Mouse (Mus musculus) liver, adult 2 months (tissue): ENCODE data around the gene Esd. TPM values are rescaled to one million over a fixed set of nuclear protein-coding genes. Genes with fewer than 3 reads are reported as not detected.

Experiments
- DNase-seq: peaks from one replicate; pipeline ENCODE4 v3.0.0-alpha.2; 2011; ENCODE audit warnings: low read depth, low spot score; ENCODE audit errors: extremely low read depth
- H3K27ac ChIP-seq: fragments of 200-500 bp; replicated peaks from 2 replicates; pipeline ENCODE4 v1.5.1; 2012; ENCODE audit warnings: low read depth, mild to moderate bottlenecking, control low read depth, inconsistent platforms, low read length; ENCODE audit not compliant: insufficient read depth
- H3K27me3 ChIP-seq: fragments of 200-500 bp; 2 replicates; pipeline ENCODE4 v1.6.1; 2012; ENCODE audit warnings: mild to moderate bottlenecking, moderate library complexity, low read length, inconsistent platforms; ENCODE audit not compliant: control insufficient read depth, insufficient read depth
- H3K36me3 ChIP-seq: fragments of 200-500 bp; 2 replicates; pipeline ENCODE4 v1.6.1; 2012; ENCODE audit warnings: low read length, inconsistent platforms; ENCODE audit not compliant: control insufficient read depth, insufficient read depth
- H3K4me1 ChIP-seq: fragments of 200-500 bp; 2 replicates; pipeline ENCODE4 v1.6.1; 2011; ENCODE audit warnings: low read length; ENCODE audit not compliant: control insufficient read depth, insufficient read depth
- H3K4me3 ChIP-seq: fragments of 200-500 bp; 2 replicates; pipeline ENCODE4 v1.5.1; 2011; ENCODE audit warnings: low read depth, mild to moderate bottlenecking, control low read depth, low read length, moderate library complexity; ENCODE audit not compliant: insufficient read depth
- H3K79me2 ChIP-seq: fragments of 200-500 bp; 2 replicates; pipeline ENCODE4 v1.6.1; 2012; ENCODE audit warnings: inconsistent platforms, mild to moderate bottlenecking, low read length, moderate library complexity; ENCODE audit not compliant: control insufficient read depth, insufficient read depth
- H3K9ac ChIP-seq: fragments of 200-500 bp; 2 replicates; pipeline ENCODE4 v1.6.1; 2012; ENCODE audit warnings: low read depth, mild to moderate bottlenecking, control low read depth, inconsistent platforms, low read length
- CTCF ChIP-seq: fragments of 200-500 bp; IDR thresholded peaks from 2 replicates; pipeline ENCODE4 v1.5.1; 2011; ENCODE audit warnings: low read depth, low read length, control low read depth
- POLR2A ChIP-seq: fragments of 200-500 bp; IDR thresholded peaks from 2 replicates; pipeline ENCODE4 v1.6.1; 2011; ENCODE audit warnings: low read length, control low read depth; ENCODE audit not compliant: insufficient read depth; ENCODE audit errors: extremely low read depth
- WGBS: fragments of 180-500 bp; shearing (Covaris S2); methylation state at CpG from one replicate; pipeline ENCODE4 v1.1.7; 2018; 5-methylcytosine and 5-hydroxymethylcytosine counted together
- polyA plus RNA-seq: library from polyadenylated mRNA; depleted of rRNA; stranded (reverse); fragments of >200 nt; gene quantifications from 2 replicates; pipeline ENCODE4 v1.2.3, GENCODE M21; 2012
- total RNA-seq: library from RNA; depleted of rRNA; stranded (reverse); fragments of >200 nt; gene quantifications from 2 replicates; pipeline ENCODE4 v1.2.3, GENCODE M21; 2014

Esd gene
- total and polyA plus RNA-seq, 2 experiments: 119 to 327 TPM

GRCm38 (mm10) chr14:74787717-74788116, 55.6 kb downstream of the Esd start:
- Histone ChIP-seq H3K27me3 (no peaks in the 10 kb centered on the region), H3K79me2 (no peaks in the 10 kb centered on the region), H3K4me1 (no peaks in the 10 kb centered on the region), H3K27ac (no peak overlapping the region), H3K36me3 (peaks cover 29% of the 10 kb centered on the region), H3K4me3 (no peak overlapping the region), H3K9ac (no peak overlapping the region)
- no peak for DNase-seq
- TF ChIP-seq CTCF (no peak), POLR2A (no peak)
- WGBS: 97% methylated on average over 3 of the region's 3 CpGs

- no peak for DNase-seq
- no peak overlapping the region for H3K27ac ChIP-seq
- H3K9ac ChIP-seq: no peak overlapping the region
Measured at GRCm38 (mm10) chr14:74788766-74789165, 56.7 kb downstream of the Esd start.

GRCm38 (mm10) chr14:74790535-74790934, 58.4 kb downstream of the Esd start:
- TF ChIP-seq CTCF (no peak), POLR2A (no peak)
- WGBS: 85% methylated on average over 5 of the region's 5 CpGs
- H3K4me3 ChIP-seq: no peak overlapping the region
- H3K27ac ChIP-seq: no peak overlapping the region
- H3K79me2 ChIP-seq: no peaks in the 10 kb centered on the region
- no peak overlapping the region for H3K9ac ChIP-seq
- H3K4me1 ChIP-seq: no peaks in the 10 kb centered on the region; the same call in 1 of the 2 replicates
- DNase-seq: no peak
- peaks cover 16% of the 10 kb centered on the region for H3K36me3 ChIP-seq
- H3K27me3 ChIP-seq: no peaks in the 10 kb centered on the region

More at GRCm38 (mm10) chr14:74788766-74789165, 56.7 kb downstream of the Esd start:
- H3K79me2 ChIP-seq: no peaks in the 10 kb centered on the region
- H3K4me1 ChIP-seq: no peaks in the 10 kb centered on the region; the same call in 1 of the 2 replicates
- 74% methylated on average over 8 of the region's 8 CpGs for WGBS
- H3K4me3 ChIP-seq: no peak overlapping the region
- TF ChIP-seq POLR2A: no peak
- peak; percentile 28; the same call in 1 of the 2 replicates for TF ChIP-seq CTCF
- H3K36me3 ChIP-seq: peaks cover 28% of the 10 kb centered on the region
- H3K27me3 ChIP-seq: no peaks in the 10 kb centered on the region

- DNase-seq: no peak
- 55% methylated on average over 6 of the region's 6 CpGs for WGBS
- no peaks in the 10 kb centered on the region; the same call in 1 of the 2 replicates for H3K4me1 ChIP-seq
- H3K27ac ChIP-seq: no peak overlapping the region
- H3K4me3 ChIP-seq: no peak overlapping the region
- no peak overlapping the region for H3K9ac ChIP-seq
- H3K79me2 ChIP-seq: no peaks in the 10 kb centered on the region
- TF ChIP-seq CTCF: no peak
- TF ChIP-seq POLR2A: no peak
- peaks cover 10% of the 10 kb centered on the region; the same call in 1 of the 2 replicates for H3K36me3 ChIP-seq
- no peaks in the 10 kb centered on the region for H3K27me3 ChIP-seq
Measured at GRCm38 (mm10) chr14:74792793-74793192, 60.7 kb downstream of the Esd start.

GRCm38 (mm10) chr14:74794931-74795330, 62.8 kb downstream of the Esd start:
- TF ChIP-seq CTCF (no peak), POLR2A (no peak)
- Histone ChIP-seq H3K27me3 (no peaks in the 10 kb centered on the region), H3K4me1 (no peaks in the 10 kb centered on the region; the same call in 1 of the 2 replicates), H3K9ac (no peak overlapping the region), H3K79me2 (no peaks in the 10 kb centered on the region), H3K4me3 (no peak overlapping the region), H3K36me3 (peaks cover 21% of the 10 kb centered on the region; the same call in 1 of the 2 replicates), H3K27ac (no peak overlapping the region; the same call in 1 of the 2 replicates)
- DNase-seq: peak; percentile 36
- 40% methylated on average over 12 of the region's 12 CpGs for WGBS

- Histone ChIP-seq H3K4me3 (no peak overlapping the region), H3K27me3 (no peaks in the 10 kb centered on the region), H3K79me2 (no peaks in the 10 kb centered on the region), H3K4me1 (no peaks in the 10 kb centered on the region; the same call in 1 of the 2 replicates), H3K9ac (no peak overlapping the region), H3K36me3 (peaks cover 30% of the 10 kb centered on the region), H3K27ac (no peak overlapping the region)
- 85% methylated on average over 10 of the region's 10 CpGs for WGBS
- no peak for TF ChIP-seq CTCF
- TF ChIP-seq POLR2A: no peak
- no peak for DNase-seq
Measured at GRCm38 (mm10) chr14:74797386-74798062, 65.4 kb downstream of the Esd start.
